Mouse (Mus musculus) gastrocnemius, postnatal 25 days (tissue): ENCODE results near the gene Coq5. TPM values are rescaled to one million over a fixed set of nuclear protein-coding genes. Genes with fewer than 3 reads are reported as not detected.
"Not testable (repeated sequence)": the region's sequence is repeated elsewhere in the genome, so short reads cannot be mapped to it uniquely, and the experiment has no call there.

Experiments
- DNase-seq: peaks from one replicate; pipeline ENCODE4 v3.0.0; 2022
- total RNA-seq, 2 experiments: library from RNA; stranded (reverse); gene quantifications; 1 replicate in 1 of 2; 2 replicates in 1 of 2; pipeline ENCODE4 v1.2.3; 2021

Gene Coq5
- total RNA-seq, 2 experiments from 2014 or later, result 91.7 to 100 TPM

- DNase-seq, result no peak
Observed at GRCm38 (mm10) chr5:115266787-115267468, 12.5 kb upstream of the Coq5 start.

- no peak for DNase-seq
Observed at GRCm38 (mm10) chr5:115267469-115268045, 11.9 kb upstream of the Coq5 start.

GRCm38 (mm10) chr5:115268266-115268665, 11.2 kb upstream of the Coq5 start:
- peak; percentile 40 for DNase-seq

- no peak for DNase-seq
Observed at GRCm38 (mm10) chr5:115269969-115270368, 9.5 kb upstream of the Coq5 start.

GRCm38 (mm10) chr5:115271931-115272811, 7.3 kb upstream of the Coq5 start:
- peak; percentile 38 for DNase-seq

- peak; percentile 94 for DNase-seq
Observed at GRCm38 (mm10) chr5:115272812-115273548, 6.5 kb upstream of the Coq5 start, which contains the start of gene Rnf10. Rnf10 (minus strand) TSS chr5:115272898.

GRCm38 (mm10) chr5:115273549-115274135, 5.8 kb upstream of the Coq5 start:
- no peak for DNase-seq

- no peak for DNase-seq
Observed at GRCm38 (mm10) chr5:115274353-115274752, 5.1 kb upstream of the Coq5 start.

- DNase-seq, result no peak
Observed at GRCm38 (mm10) chr5:115274771-115275170, 4.7 kb upstream of the Coq5 start.

GRCm38 (mm10) chr5:115275998-115276397, 3.5 kb upstream of the Coq5 start:
- DNase-seq, result no peak

GRCm38 (mm10) chr5:115278053-115278452, 1.4 kb upstream of the Coq5 start:
- DNase-seq, result no peak

- no peak for DNase-seq
Observed at GRCm38 (mm10) chr5:115278785-115279184, 681 bp upstream of the Coq5 start.

GRCm38 (mm10) chr5:115280050-115280687, 703 bp downstream of the Coq5 start:
- DNase-seq, result no peak

- no peak for DNase-seq
Observed at GRCm38 (mm10) chr5:115284735-115285134, 5.3 kb downstream of the Coq5 start.

- DNase-seq, result no peak
Observed at GRCm38 (mm10) chr5:115294173-115294572, 14.7 kb downstream of the Coq5 start.

GRCm38 (mm10) chr5:115296347-115296746, 16.9 kb downstream of the Coq5 start:
- no peak for DNase-seq

- peak; percentile 62 for DNase-seq
Observed at GRCm38 (mm10) chr5:115300035-115300744, 20.7 kb downstream of the Coq5 start.

- DNase-seq, result peak; percentile 98
Observed at GRCm38 (mm10) chr5:115300792-115301614, 21.5 kb downstream of the Coq5 start, which contains the start of gene Dynll1. Dynll1 (minus strand) TSS chr5:115300999.

GRCm38 (mm10) chr5:115301615-115302014, 22.1 kb downstream of the Coq5 start:
- DNase-seq, result no peak

- DNase-seq, result not testable (repeated sequence)
Observed at GRCm38 (mm10) chr5:115302190-115302589, 22.7 kb downstream of the Coq5 start.
